18 mouse cellular contexts compared by ENCODE assay signal in genomic region chr15:25806363-25806762, GRCm38 (mm10). TPM values are rescaled to one million over a fixed set of nuclear protein-coding genes. Genes with fewer than 3 reads are reported as not detected.
DNase-seq lines count a peak whose midpoint lies in the region; ATAC-seq and TF ChIP-seq lines count a peak whose summit lies in the region.
"Had no signal": no experiment of that assay in that cellular context is flagged by ENCODE, and none has a peak within 500 bp of the region (broad histone marks: within the 10 kb centered on the region; RNA-seq: fewer than 3 reads in every experiment).

No protein-coding gene starts in this region.

- H3K9ac ChIP-seq in embryonic facial prominence, embryonic 13.5 days: no peak overlapping the region
- H3K9ac ChIP-seq: embryonic facial prominence, embryonic 12.5 days; embryonic facial prominence, embryonic 15.5 days; forebrain, embryonic 12.5 days had no signal

- H3K36me3 ChIP-seq in embryonic facial prominence, embryonic 13.5 days: peaks cover 96% of the 10 kb centered on the region
- H3K36me3 ChIP-seq in embryonic facial prominence, embryonic 10.5 days (replicated peaks): peaks cover 100% of the 10 kb centered on the region
- peaks cover 94% of the 10 kb centered on the region for H3K36me3 ChIP-seq in myocyte (ENCODE audit: control insufficient read depth, insufficient read depth)
- H3K36me3 ChIP-seq: G1E had no signal

- H3ac ChIP-seq in myocyte (ENCODE audit: control insufficient read depth, insufficient read length): no peak overlapping the region

- H3K4me2 ChIP-seq in embryonic facial prominence, embryonic 13.5 days: no peak overlapping the region
- no peak overlapping the region for H3K4me2 ChIP-seq in myocyte (ENCODE audit: low read depth)
- H3K4me2 ChIP-seq: embryonic facial prominence, embryonic 12.5 days; embryonic facial prominence, embryonic 15.5 days; forebrain, embryonic 12.5 days had no signal

- no peak for ATAC-seq in embryonic facial prominence, embryonic 13.5 days (ENCODE audit: insufficient number of reproducible peaks, insufficient read depth, low FRiP score, low TSS enrichment, low read depth)

- H3K79me2 ChIP-seq in myocyte (ENCODE audit: control insufficient read depth, insufficient read depth): no peaks in the 10 kb centered on the region

- intact Hi-C loops in gastrocnemius, postnatal 14 days (cut with DNase I; ENCODE audit: low total_unique reads): loop anchor here (5.0 kb wide), 1 partner anchor 156 kb away; no protein-coding TSS in a partner anchor

- H3K27ac ChIP-seq in embryonic facial prominence, embryonic 13.5 days: 0 out of 2 replicates have a peak overlapping the region, but pooled peaks have one; percentile 44
- no peak overlapping the region for H3K27ac ChIP-seq in embryonic facial prominence, embryonic 10.5 days (replicated peaks)
- H3K27ac ChIP-seq: embryonic facial prominence, embryonic 12.5 days; embryonic facial prominence, embryonic 15.5 days; forebrain, embryonic 10.5 days; forebrain, embryonic 12.5 days had no signal

- H3K27me3 ChIP-seq in embryonic facial prominence, embryonic 13.5 days: no peaks in the 10 kb centered on the region
- H3K27me3 ChIP-seq in embryonic facial prominence, embryonic 10.5 days (replicated peaks; ENCODE audit: low read depth, poor library complexity, severe bottlenecking): no peaks in the 10 kb centered on the region
- no peaks in the 10 kb centered on the region for H3K27me3 ChIP-seq in myocyte (ENCODE audit: control insufficient read depth, insufficient read depth, insufficient read length)
- H3K27me3 ChIP-seq: embryonic facial prominence, embryonic 12.5 days; embryonic facial prominence, embryonic 15.5 days; forebrain, embryonic 12.5 days; Patski had no signal

- WGBS in embryonic facial prominence, embryonic 13.5 days: 88% methylated on average over 17 of the region's 17 CpGs
- 92% methylated on average over 17 of the region's 17 CpGs for WGBS in embryonic facial prominence, embryonic 10.5 days

- DNase-seq in embryonic facial prominence, embryonic 10.5 days (ENCODE audit: low spot score): no peak
- DNase-seq in A20 (ENCODE audit: low read depth, low spot score): peak; percentile 80
- DNase-seq in gastrocnemius, postnatal 14 days: no peak
- DNase-seq: adrenal gland, adult 8-10 months; adrenal gland, postnatal 14 days; adrenal gland, postnatal 36 days; cerebellum, adult 11-12 months; cerebellum, adult 8-10 months; cerebellum, adult 9-11 months had no signal

- no peak overlapping the region for H3K4me3 ChIP-seq in embryonic facial prominence, embryonic 13.5 days
- no peak overlapping the region for H3K4me3 ChIP-seq in embryonic facial prominence, embryonic 10.5 days
- no peak overlapping the region for H3K4me3 ChIP-seq in myocyte
- H3K4me3 ChIP-seq: embryonic facial prominence, embryonic 12.5 days; embryonic facial prominence, embryonic 15.5 days; erythroblast, embryonic 14.5 days; forebrain, embryonic 10.5 days; forebrain, embryonic 12.5 days had no signal

- no peak for TF ChIP-seq POLR2A in myocyte (IDR thresholded peaks at IDR 0.05; ENCODE audit: insufficient read length, low read depth)

- no peaks in the 10 kb centered on the region for H3K4me1 ChIP-seq in embryonic facial prominence, embryonic 13.5 days
- no peaks in the 10 kb centered on the region for H3K4me1 ChIP-seq in embryonic facial prominence, embryonic 10.5 days
- H3K4me1 ChIP-seq: embryonic facial prominence, embryonic 12.5 days; forebrain, embryonic 10.5 days; forebrain, embryonic 12.5 days had no signal

- H3K9me3 ChIP-seq in embryonic facial prominence, embryonic 13.5 days: no peaks in the 10 kb centered on the region
- no peaks in the 10 kb centered on the region for H3K9me3 ChIP-seq in embryonic facial prominence, embryonic 10.5 days
- H3K9me3 ChIP-seq: embryonic facial prominence, embryonic 12.5 days; embryonic facial prominence, embryonic 15.5 days; forebrain, embryonic 10.5 days; forebrain, embryonic 12.5 days had no signal

TF ChIP-seq in myocyte, 11 proteins besides CTCF, POLR2A, EP300 and RAD21:
- no peak for TF ChIP-seq MYOD1 (IDR thresholded peaks at IDR 0.05; ENCODE audit: control insufficient read depth in 1 of 3, insufficient read length in 2 of 3, low read depth in 2 of 3)
- TF ChIP-seq MYOG (IDR thresholded peaks at IDR 0.05; ENCODE audit: control insufficient read depth in 1 of 3, insufficient read depth in 1 of 3, insufficient read length in 2 of 3, low read depth in 2 of 3): peak in 1 of 3 experiments; percentile 49
- TF ChIP-seq POLR2AphosphoS2 (IDR thresholded peaks at IDR 0.05; ENCODE audit: insufficient read length, low read depth): peak; percentile 56
- no peak for TF ChIP-seq TCF3 (IDR thresholded peaks at IDR 0.05; ENCODE audit: insufficient read length, low read depth)
- no peak for TF ChIP-seq SRF (IDR thresholded peaks at IDR 0.05; ENCODE audit: control insufficient read depth, insufficient read length, low read depth)

RNA-seq across cellular contexts. Expression of gene Retreg1, which starts 36.6 kb away (rescaled TPM):
- 4.7 and 5.5 TPM in 2 replicates for polyA plus RNA-seq in embryonic facial prominence, embryonic 13.5 days (2015; fragmentation: Nextera tagmentation; extraction: Ambion mirVana)
- polyA plus RNA-seq in embryonic facial prominence, embryonic 10.5 days (2016; fragmentation: Nextera tagmentation; extraction: Ambion mirVana): 2.2 and 2.5 TPM in 2 replicates
- 32.8 TPM for polyA plus RNA-seq in myocyte (2012; fragmentation: generic; extraction: Trizol)
- 100 to 1,000 TPM in 1 of 2 experiments, 10 to 100 TPM in 1; 90.8 to 157 TPM for total RNA-seq in gastrocnemius, postnatal 14 days (2021)
- polyA plus RNA-seq: erythroblast, embryonic 14.5 days; G1E had no signal
